Mouse (Mus musculus): ENCODE data around the gene Tnfrsf1b.

Gene Tnfrsf1b

DNA sequence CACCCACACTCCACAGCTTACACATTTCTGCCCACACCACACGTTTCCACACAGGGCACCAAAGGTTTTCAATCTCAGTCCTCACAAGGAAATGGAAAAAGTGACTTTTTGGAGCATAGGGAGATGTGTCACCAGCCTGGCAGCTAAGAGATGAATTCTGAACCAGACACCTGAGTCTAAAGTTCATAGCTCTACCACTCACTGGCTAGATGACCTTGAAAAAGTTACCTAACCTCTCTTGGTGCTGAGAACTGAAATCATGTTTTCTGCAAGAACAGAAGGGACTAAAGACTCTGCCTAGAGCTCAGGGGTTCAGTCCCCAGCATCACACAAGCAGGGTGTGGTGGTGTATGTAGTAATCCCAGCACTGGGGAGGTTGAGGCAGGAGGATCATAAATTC is 26.7 kb downstream of the Tnfrsf1b start:
- in situ Hi-C loops (cut with MboI), result no loop called here

DNA sequence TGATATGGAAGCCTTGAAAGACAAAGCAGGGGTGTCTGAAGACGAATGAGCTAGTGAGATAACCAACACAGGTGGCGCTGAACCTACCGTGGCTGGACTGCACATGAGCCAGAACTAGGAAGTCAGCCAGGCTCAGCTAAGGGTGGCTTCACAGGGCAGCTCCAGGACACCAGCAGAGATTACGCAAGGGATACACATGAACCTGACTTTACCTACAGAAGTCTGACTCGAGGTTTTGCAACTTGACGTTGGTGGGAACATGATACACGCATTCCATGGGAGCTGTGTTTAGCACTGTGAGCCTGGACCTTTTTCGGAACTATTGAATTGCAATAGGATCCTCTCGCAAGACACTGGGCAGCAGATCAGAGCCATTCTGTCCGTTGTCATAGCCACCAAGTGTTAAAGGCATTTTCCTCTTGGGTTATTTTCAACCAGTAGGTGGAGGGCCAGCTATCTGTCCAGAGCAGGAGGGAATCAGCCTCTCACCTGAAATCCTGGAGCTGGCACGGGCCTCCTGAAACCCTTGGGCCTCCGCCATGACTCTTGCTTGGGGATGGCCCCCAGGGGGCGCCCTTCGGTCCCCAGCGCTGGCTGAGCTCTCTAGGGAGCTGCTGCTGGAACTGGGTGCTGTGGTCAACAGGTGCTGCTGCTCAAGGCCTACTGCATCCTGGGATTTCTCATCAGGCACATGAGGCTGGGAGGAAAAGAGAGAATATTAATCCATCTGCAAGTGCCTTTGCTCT is 27.3 kb downstream of the Tnfrsf1b start:
- in situ Hi-C loops (cut with MboI), result no loop called here

DNA sequence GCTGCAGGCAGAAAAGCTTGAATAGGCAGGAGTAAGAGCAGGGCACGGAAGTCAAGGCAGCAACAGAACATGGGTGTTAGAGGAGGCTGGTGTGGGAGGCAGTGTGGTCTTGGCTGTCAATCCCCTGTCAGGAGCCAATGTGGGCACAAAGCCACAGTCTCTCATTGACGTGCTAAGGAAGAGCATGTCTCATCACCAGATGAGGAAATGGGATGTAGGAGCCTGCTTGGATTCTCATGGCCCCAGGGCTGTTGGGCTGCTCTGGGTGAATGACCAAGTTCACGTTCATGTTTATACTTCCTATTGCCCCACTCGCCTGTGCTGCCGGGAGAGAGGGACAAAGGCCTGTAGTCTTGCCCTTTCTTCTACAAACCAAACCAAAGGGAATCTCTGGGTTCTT is 28.8 kb downstream of the Tnfrsf1b start:
- in situ Hi-C loops (cut with MboI), result no loop called here

DNA sequence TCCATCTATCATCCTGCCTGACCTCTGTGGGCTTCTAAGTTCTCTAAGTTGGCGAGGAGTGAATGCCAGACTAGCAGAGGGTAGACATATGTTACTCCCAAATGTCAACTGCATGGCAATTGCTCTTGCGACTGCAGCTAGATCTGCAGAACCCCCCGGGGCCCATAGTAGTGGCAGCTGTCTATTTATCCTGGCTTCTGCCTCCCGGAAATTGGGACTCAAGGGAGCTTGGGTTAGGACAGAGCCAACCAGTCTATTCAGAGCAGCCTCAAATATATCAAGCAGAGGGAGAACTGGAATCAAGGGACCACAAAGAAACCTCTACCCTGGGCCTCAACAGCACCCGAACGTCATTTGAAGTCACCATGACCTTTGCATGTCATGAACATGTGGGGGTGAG is 29.6 kb downstream of the Tnfrsf1b start:
- in situ Hi-C loops (cut with MboI), result no loop called here

DNA sequence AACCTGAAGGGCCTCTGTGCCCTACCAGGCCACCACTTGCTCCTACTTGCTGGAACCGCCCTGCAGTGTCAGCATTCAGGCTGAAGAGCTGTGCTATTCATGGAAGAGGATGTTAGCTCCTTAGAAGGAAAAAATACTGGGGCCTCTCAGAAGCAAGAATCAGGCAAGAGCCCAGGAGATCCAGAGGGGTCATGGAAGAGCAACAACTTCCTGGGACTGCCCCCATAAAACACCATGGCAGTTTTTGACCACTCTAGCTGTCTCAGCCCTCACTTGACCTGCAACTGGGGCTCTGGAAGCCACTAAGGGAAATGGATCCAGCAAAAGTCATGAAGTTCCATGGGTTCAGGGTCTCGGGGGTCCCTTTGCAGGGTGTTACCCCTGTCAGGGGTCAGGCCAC is 31.3 kb downstream of the Tnfrsf1b start:
- in situ Hi-C loops (cut with MboI), result no loop called here

DNA sequence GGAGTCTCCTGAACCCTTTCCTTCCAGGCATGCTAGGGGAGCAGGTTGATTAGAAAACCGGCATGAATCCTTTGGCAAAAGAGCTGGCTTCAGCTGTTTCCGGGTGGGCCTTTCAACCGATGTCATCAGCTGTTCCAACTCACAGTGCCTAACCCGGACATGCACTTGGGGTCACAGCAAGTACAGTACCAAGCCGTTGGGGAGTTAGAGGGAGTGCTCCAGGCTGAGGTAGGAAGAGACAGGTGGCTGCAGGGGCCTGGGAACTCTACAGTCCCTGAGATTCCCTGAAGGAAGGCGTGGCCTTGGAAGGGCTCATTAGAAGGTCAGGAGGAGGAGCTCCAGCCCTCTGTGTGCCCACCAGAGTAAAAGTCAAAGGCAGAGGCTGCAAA is 31.9 kb downstream of the Tnfrsf1b start:
- in situ Hi-C loops (cut with MboI), result loop anchor here (5.0 kb wide), 1 partner anchor 73 kb away; no protein-coding TSS in a partner anchor

DNA sequence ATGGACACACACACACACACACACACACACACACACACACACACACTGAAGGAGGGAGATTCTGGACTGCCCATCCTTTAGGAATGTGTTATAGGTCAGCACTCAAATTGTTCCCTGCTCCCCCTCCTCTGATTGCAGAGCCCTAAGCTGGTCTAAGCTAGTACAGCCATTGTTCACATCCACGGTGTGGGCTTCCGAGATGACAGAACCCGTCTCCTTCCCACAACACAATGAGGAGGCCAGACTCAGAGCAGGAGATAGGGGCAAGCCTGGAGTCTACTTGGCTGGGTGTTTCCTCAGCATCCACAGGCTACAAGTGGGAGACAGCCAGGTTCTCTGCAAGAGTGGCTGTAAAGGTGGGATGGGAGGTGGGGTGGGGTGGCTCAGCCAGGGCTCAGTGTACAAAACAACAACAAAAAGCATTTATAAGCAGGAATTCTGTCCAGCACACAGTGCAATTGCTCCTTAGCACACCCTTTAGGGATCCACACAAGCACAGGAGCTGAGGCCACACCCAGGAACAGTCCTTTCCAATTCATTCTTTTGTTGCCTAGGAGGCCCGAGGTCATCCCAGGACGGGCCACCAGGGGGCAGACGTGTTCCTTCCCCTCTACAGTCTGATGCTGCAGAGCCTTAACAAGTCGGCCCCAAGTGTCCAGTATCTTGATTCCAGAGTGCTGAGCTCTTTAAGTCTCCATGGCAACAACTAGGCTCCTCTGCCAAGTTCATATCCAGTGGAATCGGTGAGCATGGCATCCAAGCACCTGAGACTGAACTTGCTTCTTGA is 32.5 kb downstream of the Tnfrsf1b start:
- in situ Hi-C loops (cut with MboI), result loop anchor here (5.0 kb wide), 1 partner anchor 73 kb away; no protein-coding TSS in a partner anchor

DNA sequence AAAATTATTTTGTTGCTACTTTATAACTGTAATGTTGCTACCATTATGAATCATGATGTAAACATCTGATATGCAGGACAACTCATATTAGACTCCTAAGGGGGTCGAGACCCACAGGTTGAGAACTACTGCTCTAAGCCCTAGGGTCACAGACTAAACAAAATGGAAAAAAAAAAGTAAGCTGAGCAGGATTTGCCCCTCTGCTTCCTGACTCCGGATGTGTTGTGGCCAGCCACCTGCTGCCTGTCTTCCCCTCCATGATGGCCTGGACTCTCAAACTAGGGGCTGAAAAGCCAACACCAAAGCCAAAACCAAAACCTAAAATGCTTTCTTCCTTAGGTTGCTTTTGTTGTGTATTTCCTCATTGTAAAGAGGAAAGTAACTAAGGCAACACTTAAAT is 35.6 kb downstream of the Tnfrsf1b start:
- in situ Hi-C loops (cut with MboI), result loop anchor here (5.0 kb wide), 1 partner anchor 76 kb away; no protein-coding TSS in a partner anchor

DNA sequence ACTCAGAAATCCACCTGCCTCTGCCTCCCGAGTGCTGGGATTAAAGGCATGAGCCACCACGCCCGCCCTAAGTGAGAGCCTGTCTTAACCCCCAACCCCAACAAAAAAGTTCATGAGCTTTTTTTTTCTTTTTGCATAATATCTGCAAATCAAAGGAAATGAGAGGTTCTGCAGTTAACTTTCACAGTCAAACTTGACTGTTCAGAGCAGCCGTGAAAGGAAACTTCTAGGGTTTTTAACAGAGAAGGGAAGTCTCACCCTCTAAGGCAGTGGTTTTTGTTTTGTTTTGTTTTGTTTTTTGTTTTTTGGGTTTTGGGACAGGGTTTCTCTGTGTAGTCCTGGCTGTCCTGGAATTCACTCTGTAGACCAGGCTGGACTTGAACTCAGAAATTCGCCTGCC is 36.1 kb downstream of the Tnfrsf1b start:
- in situ Hi-C loops (cut with MboI), result loop anchor here (5.0 kb wide), 1 partner anchor 77 kb away; no protein-coding TSS in a partner anchor

DNA sequence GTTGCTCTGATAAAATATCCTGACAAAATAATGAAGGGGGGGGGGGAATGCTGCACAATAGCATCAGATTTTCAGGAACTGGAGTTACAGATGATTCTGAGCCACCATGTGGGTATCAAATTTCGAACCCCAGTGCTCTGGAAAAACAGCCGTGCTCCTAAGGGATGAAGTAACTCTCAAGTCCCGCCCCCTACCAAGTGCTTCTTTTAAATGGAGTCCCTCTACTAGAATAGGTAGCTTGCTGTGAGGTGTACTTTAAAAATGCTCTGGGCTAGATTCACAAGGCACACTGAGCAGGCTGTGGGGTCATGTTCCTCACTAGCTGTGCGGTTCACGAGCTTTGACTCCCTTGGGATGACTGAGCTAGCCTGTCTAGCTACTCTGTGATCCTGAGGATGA is 37.0 kb downstream of the Tnfrsf1b start:
- in situ Hi-C loops (cut with MboI), result loop anchor here (5.0 kb wide), 1 partner anchor 78 kb away; no protein-coding TSS in a partner anchor

DNA sequence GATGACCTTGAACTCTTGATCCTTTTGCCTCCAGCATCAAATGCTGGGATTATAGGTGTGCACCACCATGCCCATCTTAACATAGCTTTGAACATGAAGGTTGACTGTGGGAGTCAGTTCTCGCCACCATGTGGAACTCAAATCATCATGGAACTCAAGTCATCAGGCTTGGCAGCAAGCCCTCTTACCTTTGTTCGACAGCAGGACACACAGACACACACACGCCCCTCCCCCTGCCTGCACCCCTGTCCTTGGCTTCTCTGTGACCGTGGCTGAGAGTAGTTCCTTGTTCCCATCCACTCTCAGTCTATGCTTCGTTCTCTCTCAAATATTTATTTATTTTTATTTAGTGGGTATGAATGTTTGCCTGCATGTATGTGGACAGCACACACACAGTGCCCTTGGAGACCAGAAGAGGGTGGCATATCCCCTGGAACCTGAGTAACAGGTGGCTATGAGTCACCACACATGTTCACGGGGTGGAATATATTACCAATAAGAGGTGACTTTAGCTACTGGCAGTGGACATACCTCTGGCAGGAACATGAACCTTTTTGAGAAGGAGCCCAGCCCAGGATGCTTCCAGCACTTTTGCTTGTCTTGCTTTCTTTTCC is 37.5 kb downstream of the Tnfrsf1b start:
- in situ Hi-C loops (cut with MboI), result no loop called here

DNA sequence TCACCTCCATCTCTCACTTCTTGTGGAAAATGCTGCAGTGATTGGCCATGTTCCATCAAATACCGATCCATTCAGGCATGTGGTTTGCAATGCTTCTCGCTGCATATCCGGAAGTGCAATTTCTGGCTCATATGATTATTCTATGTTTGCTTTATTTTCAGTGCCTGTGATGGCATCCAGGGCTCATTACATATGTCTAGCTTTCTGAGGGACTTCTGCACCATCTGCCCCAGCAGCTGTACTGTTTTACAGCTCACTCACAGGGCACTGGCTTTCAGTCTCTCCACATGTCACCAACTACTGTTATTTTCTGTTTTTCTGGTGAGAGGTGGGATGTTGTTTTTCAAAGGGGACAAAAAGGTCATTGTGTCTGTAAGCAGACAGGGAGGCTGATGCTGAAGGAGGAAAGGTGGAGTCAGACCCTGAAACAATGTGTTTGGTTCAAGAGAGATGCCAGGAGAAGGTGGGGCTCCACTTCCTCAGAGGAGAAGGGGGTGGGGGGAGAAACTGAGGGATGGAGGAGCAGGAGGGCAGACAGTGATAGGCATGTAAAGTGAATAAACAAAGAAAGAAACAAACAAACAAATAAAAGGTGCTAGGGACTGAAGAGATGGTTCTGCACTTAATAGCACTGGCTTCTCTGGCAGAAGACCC is 38.8 kb downstream of the Tnfrsf1b start:
- in situ Hi-C loops (cut with MboI), result no loop called here

DNA sequence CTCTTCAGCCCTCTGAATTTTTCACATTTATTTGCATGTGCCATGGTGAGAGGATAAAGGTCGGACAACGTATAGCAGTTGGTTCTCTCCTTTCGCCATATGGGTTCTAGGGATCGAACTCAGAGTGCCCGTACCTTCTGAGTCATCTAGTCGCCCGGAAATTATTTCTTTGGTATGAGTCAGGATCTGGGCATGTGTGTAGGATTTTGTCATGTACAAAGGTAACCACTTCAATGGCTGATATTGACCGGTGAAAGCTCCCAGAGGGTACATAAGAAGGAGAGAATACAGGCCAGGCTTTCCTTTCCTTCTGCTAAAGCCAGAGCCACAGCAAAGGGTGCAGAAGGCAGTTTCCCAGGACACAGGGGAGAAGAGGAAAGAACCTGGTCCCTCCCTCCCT is 41.9 kb downstream of the Tnfrsf1b start:
- in situ Hi-C loops (cut with MboI), result no loop called here

DNA sequence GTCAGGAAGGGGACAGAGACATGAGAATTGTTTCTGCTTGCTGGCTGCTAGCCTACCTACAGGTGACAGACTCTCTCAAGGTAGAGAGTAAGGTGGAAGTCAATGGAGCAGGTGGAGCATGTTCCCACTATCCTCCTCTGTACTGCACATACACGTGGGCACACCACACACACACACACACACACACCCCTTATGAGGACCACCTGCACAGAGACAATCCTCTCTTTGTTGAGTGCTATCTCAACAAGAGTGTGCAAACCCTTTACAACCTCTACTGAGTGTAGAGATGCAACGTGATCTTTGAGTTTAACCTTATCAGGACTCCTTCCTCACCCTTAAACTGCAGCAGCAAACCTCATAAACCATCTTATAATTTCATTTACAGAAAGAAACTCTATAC is 43.4 kb downstream of the Tnfrsf1b start:
- in situ Hi-C loops (cut with MboI), result no loop called here

DNA sequence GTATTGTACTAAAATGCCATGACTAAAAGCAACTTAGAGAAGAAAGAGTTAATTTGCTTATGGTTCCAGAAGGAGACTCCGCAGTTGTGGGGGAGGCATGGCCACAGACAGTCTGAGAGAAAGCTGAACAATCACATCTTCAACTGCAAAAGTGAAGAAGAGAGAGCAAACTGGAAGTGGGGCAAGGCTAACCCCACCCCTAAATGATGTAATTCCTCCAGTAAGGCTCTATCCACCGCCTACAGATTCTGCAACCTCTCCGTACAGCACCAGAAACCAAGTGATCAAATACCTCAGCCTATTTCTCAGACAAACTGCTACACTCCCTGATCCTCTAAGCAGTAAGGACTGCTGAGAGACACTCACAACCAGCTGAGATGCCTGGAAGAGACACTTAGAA is 45.2 kb downstream of the Tnfrsf1b start:
- in situ Hi-C loops (cut with MboI), result no loop called here

DNA sequence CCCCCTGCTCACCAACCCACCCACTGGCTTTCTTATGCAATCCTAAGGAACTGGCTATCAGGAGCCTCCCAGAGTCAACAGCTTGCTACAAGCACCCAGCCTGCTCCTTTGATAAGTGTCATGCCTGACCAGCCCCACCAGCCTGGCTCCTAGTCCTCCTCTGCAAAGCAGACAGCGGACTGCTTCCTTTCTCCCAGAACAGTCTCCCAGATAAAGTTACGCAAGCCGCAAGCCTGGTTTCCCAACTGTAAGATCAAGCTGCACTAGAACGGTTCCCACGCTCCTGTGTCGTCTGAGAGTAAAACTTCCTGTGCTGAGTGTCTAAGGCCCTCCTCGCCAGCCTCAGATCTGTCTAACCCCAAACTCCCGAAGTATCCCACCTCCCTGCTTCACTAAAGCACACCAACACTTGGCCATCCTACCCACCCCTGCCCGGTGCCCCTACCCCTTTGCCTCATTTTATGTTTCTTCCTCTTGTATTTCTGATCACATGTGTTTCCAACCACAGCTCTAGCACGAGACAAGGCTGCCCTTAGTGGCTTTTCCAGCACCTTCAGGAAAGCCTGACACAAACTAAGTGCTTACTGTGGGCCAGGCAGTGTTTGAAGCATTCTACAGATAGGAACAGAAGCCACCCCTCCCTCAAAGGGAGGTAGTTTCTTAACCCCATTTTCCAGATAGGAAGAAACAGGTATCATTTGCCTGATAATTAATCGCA is 46.5 kb downstream of the Tnfrsf1b start:
- in situ Hi-C loops (cut with MboI), result no loop called here

DNA sequence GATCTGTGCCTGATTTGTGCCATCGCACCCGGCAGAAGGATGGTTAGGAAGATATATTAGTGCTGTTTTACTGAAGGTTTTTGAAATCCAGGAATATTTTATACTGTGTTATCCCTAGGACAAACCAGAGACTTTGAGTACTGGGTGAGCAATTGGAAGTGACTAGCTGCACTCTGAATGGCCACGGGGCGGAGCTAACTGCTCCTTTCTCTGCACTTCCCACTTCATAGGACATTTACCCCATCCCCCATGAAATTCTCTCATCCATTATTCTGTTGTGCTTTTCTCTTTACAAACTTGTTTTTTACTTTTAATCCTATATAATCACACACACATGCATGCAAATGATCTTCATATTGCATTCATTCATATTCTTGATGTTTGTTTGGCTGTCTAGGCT is 50.1 kb downstream of the Tnfrsf1b start:
- in situ Hi-C loops (cut with MboI), result no loop called here

DNA sequence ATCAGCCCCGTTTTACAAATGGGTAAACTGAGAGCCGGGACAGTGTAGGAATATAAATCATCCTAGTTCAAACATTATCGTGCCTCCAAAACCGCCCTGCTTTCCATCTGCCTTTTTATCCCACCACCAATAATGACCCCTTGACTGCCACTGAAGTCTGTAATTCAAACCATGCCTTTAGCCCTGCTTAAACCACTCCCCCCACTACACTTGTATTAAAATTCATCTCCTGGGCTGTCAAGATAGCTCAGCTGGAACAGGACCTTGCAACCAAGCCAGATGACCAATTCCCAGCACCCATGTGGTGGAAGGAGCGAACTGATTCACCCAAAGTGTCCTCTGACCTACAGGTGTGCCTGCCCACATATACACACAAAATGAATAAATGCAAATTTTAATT is 51.5 kb downstream of the Tnfrsf1b start:
- in situ Hi-C loops (cut with MboI), result no loop called here

DNA sequence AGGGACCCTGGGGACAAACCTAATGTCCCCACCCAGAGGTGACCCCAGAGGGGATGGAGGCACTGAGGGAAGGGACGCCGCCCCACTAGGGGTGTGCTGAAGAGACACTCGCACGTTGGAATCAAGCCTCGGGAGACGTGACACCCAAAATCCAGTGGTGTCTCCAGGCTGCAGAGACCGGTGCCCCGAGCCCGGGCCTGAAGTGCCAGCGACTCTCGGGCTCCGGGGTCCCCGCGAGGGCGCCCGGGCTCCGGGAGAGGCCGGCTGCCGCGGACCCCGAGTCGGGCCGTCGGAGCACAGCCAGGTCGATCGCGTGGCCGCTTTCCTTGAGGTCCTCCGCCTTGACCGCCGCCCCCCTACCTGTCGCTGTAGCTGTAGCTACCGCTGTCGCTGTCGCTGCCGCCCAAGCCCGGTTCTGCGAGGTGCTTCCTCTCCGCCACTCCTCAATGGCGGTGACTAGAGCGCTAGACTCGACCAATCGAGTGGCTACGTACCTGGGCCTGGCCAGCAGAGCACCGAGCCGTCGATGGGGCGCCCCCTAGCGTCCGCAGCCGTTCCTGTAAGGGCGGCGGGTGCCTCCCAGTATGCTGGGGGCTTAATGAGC is 52.0 kb downstream of the Tnfrsf1b start, which contains the start of gene Vps13d:
Gene Vps13d, minus strand, starts transcription at position 447 of the 604 bp plus-strand sequence.
- in situ Hi-C loops (cut with MboI), result no loop called here

DNA sequence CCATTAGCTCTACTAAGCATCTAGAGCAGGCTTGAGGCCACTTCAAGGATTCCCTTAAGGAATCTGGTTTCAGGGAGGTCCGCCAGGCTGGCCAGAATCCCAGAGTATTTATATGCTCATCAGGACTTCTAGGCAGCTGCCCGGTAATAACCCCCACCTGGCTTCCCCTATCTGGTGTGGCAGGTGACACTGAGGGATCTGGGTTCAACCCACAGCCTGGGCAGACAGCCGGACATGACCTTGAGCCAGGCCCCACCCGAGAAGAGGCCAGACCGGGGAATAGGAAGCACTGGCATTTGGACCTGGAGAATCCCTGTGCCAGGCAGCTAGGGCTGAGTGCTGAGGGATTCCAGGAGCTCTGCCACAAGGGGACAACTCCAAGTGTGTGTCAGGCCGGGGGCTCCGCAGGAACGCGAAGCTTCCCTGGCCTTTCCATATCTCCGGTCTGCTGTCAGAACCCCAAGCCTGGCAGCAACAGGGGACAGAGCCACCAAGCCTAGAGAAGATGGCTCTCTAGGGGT is 52.6 kb downstream of the Tnfrsf1b start:
- in situ Hi-C loops (cut with MboI), result no loop called here

DNA sequence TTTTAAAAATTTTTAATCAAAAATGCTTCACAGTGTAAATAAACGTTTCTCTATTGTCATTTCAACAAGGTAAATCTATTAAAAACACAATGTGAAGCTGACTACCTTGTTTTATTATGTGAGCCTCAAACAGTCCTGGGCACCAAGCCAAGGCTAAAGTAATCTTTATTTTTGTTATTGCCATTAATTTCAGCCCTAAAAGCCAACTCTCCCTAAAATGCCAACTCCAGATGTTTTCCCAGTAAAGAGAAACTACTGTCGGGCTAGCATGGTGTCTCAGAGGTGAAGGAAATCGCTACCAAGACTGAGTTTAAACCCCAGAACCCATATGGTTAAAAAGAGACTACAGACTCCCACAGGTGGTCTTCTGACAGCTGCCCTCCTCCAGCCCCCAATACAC is 53.3 kb downstream of the Tnfrsf1b start:
- in situ Hi-C loops (cut with MboI), result no loop called here
